Mouse (Mus musculus) CH12F3 (cell line): ENCODE results near the gene Lpp.

Source experiments
- in situ Hi-C: fragments of 300-500 bp; cut with MboI; formaldehyde crosslinking; loops from 2 replicates; pipeline ENCODE4 v1.14.3; 2020; ENCODE audit warnings: low sequenced_read_pairs

The Lpp gene

DNA sequence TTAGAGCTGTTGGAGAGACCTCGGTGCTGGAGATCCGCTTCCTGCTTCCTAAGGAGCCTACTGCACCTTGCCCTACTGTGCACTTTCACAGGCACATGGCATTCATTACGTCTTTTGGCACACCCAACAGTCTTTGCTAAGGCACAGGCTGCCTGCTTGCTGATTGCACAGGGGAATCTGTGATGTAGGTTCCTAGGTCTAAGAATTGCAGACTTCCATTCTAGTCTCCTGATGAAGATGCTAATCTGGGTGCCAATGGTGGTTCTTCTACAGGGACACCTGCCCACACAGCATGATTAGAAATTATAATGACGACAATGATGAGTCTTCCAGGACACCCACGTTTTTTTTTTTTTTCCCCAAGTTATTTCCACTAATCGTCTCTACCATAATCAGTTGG is 141.9 kb downstream of the Lpp start:
- in situ Hi-C loops: no loop called here

GRCm38 (mm10) chr16:24536261-24536660 is 143.0 kb downstream of the Lpp start:
- in situ Hi-C loops: no loop called here

DNA sequence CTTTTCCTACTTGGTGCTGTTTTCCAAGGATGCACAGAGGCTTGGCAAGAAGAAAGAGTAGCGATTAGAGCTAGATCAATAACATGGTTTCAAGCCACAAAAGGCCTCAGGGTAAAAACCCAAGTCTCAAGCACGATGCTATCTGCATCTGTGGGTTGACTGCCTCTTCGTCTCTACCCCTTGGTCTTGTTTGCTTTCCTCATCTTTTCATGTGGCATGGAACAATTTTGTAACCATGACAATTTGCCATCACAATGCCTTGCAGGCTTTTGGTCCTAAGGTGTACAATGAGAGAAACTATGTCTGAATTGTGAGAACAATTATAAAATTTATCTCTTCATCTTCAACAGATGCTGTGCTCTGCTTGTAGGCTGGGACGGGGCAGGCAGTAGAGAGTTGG is 145.7 kb downstream of the Lpp start:
- in situ Hi-C loops: no loop called here

DNA sequence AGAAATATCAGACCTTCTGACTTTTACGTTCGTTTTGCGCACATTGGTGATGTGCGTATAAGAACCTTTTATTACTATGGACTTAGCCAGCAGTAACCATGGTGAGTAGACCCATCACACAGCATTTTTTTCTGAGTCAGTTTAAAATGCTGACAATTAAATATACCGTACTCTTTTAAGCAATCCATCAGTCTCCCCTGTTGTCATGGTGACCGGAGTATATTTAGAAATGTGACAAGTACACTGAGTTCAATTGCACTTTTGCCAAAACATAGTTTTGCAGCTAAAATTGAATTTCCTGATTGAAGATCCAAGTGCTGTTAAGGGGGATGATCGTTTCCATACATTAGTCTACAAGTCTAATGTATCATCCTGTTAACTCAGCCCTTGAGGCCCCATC is 149.6 kb downstream of the Lpp start:
- in situ Hi-C loops: no loop called here

DNA sequence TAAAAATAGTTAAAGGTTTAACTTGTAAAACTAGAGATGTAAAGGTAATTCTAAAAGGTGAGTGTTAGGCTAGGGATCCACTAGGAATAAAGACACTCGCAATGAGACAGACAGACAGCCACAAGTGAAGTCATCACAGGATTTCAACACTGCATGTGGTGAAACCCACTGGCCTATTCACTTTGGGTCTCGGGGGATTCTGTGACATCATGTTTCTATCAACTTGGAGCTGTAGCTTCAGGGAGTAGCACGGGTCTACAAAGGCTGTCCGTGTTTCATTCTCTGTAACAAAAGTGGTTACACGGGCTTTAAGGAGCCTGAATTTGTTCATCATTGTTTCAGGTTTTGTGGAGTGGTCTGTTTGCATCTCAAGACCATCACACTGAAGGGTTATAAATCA is 152.1 kb downstream of the Lpp start:
- in situ Hi-C loops: no loop called here

- in situ Hi-C loops: no loop called here
These were observed 165.2 kb downstream of the Lpp start for GRCm38 (mm10) chr16:24558458-24558857.

GRCm38 (mm10) chr16:24559811-24560210 is 166.5 kb downstream of the Lpp start:
- in situ Hi-C loops: no loop called here

DNA sequence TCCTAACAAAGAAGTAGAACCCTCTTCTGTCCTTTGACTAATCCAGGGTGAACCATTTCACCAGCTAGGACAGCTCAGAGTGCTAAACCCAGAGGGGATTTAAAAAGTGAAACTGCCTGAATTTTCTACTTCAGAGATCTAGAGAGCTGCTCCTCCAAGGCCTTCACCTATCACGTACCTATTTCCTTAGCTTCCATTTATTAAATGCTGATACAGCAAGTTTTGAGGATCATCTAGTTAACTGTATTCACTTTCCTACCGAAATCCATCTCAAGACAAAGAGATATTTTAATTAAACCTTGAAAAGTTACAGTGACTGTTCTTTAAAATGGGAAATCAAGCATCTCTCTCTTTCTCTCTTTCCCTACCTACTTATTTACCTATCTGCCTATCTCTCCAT is 167.7 kb downstream of the Lpp start:
- in situ Hi-C loops: no loop called here

- in situ Hi-C loops: no loop called here
These were observed 168.3 kb downstream of the Lpp start for GRCm38 (mm10) chr16:24561602-24562001.

- in situ Hi-C loops: no loop called here
These were observed 172.0 kb downstream of the Lpp start for GRCm38 (mm10) chr16:24565311-24565710.

- in situ Hi-C loops: no loop called here
These were observed 173.0 kb downstream of the Lpp start for GRCm38 (mm10) chr16:24566277-24566676.

- in situ Hi-C loops: no loop called here
These were observed 174.3 kb downstream of the Lpp start for GRCm38 (mm10) chr16:24567562-24567961.

DNA sequence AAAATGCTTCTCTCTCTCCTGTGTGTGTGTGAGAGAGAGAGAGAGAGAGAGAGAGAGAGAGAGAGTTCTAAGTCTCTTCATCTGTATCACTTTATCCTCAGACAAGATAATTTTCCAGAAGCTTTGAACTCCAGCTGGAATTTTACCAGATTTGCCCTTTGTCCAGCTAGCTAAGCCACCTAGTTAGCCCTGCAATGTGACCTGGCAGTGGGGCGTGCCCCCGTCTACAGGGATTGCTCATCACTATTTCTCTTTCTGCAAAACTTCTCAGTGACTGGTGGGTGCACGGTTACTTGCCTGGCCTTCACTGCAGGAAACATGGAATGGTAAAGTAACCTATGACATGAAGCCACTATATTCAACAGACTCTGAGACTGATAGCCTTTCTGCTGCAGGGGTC is 174.8 kb downstream of the Lpp start:
- in situ Hi-C loops: no loop called here

- in situ Hi-C loops: no loop called here
These were observed 176.4 kb downstream of the Lpp start for GRCm38 (mm10) chr16:24569681-24570080.

GRCm38 (mm10) chr16:24576999-24577398 is 183.7 kb downstream of the Lpp start:
- in situ Hi-C loops: no loop called here

GRCm38 (mm10) chr16:24577798-24578197 is 184.5 kb downstream of the Lpp start:
- in situ Hi-C loops: no loop called here

GRCm38 (mm10) chr16:24582847-24583246 is 189.5 kb downstream of the Lpp start:
- in situ Hi-C loops: no loop called here

- in situ Hi-C loops: no loop called here
These were observed 200.2 kb downstream of the Lpp start for GRCm38 (mm10) chr16:24593535-24593934.

- in situ Hi-C loops: no loop called here
These were observed 201.2 kb downstream of the Lpp start for GRCm38 (mm10) chr16:24594508-24594907.

GRCm38 (mm10) chr16:24595493-24595892 is 202.2 kb downstream of the Lpp start:
- in situ Hi-C loops: no loop called here

DNA sequence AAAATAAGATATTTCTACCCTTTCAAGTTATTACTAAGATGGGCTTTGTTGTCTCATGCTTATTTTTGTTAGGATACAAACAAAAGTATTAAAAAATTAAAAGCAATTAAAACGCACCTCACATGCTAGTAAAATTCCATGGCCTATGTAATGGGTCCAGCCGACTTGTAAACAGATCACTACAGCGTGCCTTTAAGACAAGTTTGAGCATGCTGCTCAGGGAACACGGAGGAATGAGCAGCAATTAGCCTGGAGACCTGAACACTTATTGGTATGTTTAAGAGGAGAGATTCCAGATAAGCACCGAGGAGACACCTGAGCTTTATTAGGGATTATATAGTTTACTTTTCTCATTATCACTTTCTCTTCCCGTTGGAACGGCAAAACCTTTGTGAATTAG is 205.3 kb downstream of the Lpp start:
- in situ Hi-C loops: no loop called here

DNA sequence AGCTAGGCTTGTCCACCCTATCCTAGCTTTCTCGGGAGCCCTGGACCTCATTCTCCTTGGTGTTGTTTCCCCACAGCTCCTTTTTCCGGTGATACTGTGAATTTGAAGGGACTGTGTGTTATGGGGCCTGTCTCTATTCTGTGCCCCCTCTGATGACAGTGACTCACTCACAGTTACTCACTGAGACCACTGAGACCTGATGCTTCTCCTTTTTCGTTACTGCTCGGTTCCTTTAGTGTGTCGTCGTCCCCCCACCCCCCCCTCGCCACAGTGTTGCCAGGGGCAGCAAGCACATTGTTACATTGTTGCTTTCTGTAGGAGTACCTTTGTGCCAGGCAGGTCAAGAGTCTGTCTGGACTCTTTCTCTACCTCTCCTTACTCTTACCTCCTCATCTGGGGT is 206.5 kb downstream of the Lpp start:
- in situ Hi-C loops: no loop called here

- in situ Hi-C loops: no loop called here
These were observed 207.1 kb downstream of the Lpp start for GRCm38 (mm10) chr16:24600260-24600948.
